Mouse (Mus musculus): ENCODE results near the gene Abhd8.

Gene Abhd8

DNA sequence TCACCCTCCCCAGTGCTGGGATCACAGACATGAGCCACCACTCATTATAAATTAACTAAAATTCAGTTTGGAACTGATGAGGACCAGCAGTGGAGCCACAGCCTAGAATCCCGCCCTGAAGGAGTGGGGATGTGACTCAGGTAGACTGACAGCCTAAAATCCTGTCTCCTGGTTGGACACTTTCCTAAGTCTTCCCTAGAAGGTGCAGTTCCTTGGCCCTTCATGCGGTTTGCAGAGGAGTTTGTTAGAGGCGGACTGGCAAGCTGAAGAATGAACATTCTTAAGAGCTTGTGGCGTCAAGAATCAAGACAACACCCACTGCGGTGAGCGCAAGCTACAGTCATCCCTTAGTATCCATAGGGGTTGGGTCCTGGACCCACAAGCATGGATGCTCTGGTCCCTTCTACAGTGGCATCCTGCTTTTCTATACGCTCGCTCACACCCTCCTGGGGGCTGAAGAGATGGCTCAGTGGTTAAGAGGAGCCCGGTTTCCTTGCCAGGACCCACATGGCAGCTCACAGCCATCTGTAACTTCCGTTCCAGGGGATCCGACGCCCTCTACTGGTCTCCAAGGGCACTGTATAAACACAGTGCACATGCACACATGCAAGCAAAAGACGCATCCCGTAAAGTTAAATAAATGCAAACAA is 13.9 kb upstream of the Abhd8 start:
- DNase-seq (ENCODE audit: low spot score), result no peak

DNA sequence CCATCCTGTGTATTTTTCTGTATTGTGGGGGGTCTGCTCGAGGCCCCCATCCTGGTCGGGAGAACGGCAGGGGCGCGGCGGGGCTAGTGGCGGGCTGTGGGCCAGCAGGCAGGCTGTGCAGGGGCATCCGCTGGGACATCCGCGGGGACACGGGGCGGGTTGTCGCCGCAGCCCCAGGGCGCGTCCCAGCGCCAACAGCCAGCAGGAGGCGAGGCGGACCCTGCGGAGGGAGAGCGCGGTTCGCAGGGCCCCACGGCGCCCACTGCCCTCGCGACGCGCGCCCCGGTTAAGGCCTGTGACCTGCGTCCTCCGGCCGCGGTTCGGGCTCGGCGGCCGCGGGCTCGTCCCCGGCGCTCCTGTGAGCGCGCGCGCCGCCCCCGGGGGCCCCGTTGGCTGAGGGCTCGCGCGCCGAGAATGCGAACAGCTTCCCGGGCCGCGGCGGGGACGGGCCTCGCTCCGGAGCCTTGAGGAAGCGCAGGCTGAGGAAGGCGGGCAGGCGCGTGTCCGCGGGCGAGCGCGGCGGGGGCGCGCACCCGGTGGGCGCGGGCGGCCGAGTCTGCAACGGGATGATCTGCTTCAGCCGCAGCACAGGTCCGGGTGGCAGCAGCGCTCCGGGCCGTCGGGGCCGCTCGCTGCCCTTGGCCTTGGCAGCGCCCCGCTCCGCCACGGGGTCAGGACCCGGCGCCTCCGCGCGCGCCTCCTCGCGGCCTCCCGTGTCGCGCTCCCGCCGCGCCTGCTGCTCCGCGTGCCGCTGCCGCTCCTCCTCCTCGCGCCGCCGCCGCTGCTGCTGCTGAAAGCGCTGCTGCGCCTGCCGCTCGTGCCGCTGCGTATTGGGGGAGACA is 12.9 kb upstream of the Abhd8 start:
- peak; percentile 73 for DNase-seq (ENCODE audit: low spot score)

DNA sequence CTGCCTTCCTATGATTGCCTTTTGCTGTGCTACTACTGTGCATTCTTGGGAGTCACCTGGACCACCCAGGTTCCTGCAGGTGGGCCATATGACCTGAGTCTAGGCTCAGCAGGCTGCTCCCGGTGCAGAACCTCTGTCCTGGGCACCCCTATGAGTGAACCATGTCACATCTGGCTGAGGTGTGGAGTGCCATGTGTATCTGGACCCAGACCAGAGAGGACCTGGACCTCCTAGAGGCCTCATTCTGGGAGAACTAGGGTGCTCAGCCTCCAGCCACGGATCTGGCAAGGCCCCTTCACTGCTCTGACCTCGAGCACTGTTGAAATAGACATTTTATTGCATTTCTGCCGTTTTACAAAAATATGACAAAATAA is 12.2 kb upstream of the Abhd8 start:
- no peak for DNase-seq (ENCODE audit: low spot score)

DNA sequence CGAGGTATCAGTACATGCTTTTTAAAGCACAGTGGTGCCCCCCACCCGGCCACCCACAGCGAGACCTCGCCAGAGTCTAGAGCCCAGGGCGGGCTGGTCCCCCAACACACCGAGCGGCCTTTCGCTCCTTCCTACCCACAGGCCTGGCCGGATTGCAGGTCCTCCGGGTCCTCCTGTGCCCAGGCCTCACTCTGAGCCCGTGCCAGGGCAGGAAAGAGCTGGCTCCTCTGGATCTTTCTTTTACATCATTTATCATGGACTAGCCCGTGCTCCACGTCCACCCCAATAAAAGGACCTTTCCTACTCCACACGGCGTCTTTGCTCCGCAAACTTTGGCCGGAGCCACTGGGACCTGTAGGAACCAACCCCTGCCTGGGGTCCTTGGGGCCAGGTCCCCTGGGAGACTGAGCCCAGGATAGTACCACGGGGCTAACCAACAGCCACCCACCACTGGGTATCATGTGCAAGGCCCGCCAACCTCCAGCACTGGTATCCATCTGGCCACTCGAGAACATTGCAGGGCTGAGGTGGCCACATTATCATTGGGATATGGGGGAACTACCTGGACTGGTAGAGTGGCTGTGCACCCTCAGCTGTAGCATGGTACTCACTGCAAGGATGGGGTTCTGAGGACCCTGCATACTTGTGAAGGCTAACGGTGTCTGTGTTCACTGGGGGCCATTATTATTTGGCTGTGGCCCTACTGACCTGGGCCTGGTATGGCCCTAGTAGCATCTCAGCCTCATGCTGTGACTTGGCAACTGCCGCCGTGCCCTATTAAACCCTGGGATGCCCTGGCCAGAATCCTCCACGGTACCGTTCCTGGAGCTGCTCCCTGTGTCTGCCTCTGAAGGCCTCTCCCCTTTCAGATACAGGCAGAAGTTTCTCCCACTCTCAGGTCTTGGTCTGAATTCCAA is 11.6 kb upstream of the Abhd8 start:
- no peak for DNase-seq (ENCODE audit: low spot score)

DNA sequence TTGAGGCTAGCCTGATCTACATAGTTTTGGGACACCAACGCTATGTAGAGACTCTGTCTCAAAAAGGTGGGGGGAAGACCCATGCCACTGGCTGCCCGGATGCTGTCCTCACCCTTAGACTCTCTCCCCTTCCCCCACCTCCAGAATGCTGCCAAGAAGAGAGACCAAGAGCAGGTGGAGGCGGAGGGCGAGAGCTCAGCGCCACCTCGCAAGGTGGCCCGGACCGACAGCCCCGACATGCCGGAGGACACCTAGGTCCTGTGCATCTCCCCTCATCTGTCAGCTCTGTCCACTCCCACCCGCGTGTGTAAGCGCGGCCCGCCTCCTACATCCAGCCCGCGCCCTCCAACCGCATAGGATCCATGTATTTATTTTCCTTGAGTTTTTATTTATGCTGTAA is 10.9 kb upstream of the Abhd8 start:
- no peak for DNase-seq (ENCODE audit: low spot score)

DNA sequence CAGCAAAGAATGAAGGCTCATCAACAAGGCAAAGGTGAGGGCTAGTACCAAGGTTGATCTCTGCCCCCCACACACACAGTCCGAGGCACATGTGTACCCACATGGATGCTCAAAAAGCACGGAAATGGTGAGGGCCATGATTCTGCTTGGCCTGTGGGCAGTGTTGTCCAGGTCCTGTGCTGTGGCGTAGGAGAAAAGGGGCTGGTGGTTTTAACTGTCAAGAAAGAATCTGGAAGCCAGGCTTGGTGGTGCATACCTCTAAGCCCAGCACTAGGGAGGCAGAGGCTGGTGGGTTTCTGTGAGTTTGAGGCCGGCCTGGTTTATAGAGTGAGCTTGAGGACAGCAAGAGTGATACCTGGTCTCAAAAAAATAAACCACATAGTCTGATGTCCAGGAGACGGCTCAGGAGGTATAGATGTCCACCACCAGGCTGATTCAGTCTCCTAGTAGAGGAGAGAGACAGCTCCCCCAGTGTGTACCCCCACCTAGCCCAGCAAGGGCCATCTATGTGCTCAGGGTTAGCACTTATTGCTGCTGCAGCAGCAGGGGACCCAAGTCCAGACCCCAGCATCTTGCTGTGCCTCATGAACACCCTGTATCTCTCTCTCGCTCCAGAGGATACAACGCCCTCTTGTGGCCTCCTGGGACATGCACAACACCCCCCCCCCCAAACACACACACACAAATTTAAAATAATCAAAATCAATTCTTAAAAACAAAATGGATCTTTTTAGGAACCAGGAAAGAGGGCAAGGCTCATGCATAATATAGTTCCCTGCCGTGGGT is 9.3 kb upstream of the Abhd8 start:
- DNase-seq (ENCODE audit: low spot score), result no peak

DNA sequence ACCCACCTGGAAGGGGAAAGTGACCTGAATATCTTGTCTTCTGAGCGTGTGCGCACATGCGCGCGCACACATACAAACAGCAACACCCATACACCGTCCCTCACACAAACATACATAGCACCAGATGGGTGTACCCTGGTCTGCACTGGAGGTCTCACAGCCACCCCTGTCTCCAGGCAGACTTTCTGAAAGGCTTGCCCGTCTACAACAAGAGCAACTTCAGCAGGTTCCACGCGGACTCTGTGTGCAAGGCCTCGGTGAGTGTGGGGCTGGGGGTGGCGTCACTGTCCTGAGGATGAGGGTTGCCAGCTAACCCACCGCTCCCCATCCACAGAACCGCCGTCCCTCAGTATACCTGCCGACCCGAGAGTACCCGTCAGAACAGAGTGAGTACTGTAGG is 8.4 kb upstream of the Abhd8 start:
- DNase-seq (ENCODE audit: low spot score), result no peak

DNA sequence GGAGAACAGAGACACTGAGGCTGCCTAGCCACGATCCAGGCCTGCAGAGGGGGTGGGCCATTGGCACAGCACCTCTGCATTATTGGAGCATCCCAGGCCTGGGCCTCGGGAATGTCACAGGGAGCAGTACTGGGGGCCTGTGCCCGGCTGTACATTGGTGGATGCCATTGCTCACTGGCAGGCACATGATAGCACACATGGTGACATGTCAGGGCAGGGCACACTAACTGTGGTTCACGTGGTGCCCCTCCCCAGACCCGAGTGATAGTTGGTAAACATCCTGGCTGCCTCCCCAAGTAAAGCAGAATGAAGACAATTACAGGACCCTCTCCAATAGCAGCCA is 7.4 kb upstream of the Abhd8 start:
- no peak for DNase-seq (ENCODE audit: low spot score)

DNA sequence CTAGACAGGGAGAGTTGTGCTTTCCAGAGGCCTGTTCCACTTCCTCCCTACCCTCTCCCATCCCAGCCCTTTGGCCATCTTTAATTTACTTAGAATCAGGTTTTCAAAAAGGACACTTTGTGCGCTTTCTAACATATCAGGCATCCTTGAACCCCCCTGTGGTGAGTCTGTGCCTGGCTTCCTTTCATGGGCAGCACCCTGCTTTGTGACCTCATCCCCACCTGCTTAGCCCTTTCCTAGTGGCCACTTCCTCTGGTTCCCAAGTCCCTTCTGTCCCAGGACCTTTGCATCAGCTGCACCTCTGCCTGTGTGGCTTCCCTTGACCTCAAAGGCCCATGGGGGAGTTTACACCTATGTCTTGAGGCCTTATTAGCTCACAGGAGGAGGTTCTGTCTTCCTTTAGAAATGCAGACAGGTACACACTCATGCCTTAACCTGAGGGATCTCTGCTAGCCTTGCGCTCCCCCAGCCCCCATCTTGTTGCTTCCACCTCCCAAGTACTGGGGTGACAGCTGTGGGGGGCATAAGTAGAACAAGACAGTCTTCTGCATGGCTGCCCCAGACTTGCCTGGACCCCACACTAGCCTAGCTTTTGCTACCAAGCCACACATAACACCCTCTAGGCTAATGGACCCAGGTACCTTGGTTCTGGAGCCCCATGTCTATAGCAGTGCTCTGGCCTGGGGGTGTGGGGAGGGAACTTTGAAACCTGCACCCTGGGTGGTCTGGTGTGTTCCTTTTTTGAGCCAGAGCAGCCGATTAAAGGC is 6.9 kb upstream of the Abhd8 start:
- DNase-seq (ENCODE audit: low spot score), result no peak

DNA sequence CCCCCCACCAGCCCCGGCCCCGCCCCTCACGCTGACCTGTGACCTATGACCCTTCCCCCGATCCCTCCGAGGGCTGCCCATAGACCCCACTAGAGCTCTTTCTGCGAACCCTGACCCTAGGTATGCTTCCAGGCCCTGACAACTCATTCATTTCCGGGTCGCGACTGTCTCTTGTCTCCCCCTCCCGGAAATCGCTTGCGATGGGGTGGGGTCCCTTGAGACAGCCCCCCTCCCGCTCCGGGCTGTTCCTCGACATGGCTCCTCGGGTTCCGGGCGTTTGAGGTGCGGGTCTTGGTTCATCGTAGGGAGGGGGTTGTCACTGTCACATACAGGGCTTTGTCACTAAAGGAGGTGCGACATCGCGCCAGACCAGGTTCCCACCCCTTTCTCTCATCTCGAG is 6.0 kb upstream of the Abhd8 start:
- DNase-seq (ENCODE audit: low spot score), result peak; percentile 40

DNA sequence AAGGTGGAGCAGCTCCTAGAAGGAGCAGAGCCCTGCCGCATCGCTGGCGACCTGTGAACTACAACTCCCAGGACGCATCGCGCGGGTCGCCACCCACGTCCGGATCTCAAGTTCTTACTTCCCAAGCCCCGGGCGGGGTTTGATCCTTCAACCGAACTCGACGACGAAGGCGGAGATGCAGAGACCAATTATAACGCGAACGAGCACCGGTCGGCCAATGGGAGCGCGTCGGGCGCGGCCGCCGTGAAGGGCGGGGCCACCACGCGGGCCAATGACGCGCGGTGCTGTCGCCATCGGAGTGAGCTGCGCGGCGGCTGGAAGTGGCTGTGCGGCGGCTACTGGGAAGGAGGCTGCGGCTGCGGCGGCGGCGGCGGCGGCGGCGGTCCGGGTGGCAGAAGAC is 5.5 kb upstream of the Abhd8 start, which contains the start of gene Dda1:
Dda1 (plus strand) TSS at position 284 of the 400 bp plus-strand sequence.
- DNase-seq (ENCODE audit: low spot score), result peak; percentile 99

DNA sequence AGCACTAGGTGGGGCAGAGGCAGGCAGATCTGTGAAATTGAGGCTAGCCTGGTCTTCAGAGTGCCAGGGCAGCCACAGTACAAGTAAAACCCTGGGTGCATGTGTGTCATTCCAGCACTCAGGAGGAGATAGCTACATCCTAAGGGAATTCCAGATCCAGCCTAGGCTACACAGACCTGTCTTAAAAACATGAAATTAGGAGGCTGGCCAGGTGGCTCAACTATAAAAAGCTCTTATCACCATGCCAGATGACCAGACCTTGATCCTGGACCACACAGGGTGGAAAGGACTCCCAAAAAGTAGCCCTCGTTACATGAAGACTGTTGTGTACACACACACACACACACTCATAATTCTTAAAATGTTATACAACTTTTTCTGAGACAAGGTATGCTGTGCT is 4.5 kb upstream of the Abhd8 start:
- no peak for DNase-seq (ENCODE audit: low spot score)

DNA sequence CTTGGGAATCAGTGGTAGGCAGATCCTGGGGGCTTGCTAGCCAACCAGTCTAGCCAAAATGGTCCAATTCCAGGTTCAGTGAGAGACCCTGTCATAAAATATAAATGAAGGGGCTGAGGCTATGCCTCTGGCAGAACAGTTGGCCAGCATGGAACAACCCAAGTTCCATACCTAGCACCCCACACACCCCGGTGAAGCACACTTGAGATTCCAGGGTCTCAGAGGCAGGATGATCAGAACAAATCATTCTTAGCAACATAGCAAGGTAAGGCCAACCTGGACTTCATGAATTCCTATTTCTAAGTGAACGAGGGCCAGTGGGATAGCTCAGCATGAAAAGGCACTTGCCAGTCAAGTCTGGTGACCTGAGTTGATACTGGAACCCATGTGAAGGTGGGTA is 3.7 kb upstream of the Abhd8 start:
- no peak for DNase-seq (ENCODE audit: low spot score)

DNA sequence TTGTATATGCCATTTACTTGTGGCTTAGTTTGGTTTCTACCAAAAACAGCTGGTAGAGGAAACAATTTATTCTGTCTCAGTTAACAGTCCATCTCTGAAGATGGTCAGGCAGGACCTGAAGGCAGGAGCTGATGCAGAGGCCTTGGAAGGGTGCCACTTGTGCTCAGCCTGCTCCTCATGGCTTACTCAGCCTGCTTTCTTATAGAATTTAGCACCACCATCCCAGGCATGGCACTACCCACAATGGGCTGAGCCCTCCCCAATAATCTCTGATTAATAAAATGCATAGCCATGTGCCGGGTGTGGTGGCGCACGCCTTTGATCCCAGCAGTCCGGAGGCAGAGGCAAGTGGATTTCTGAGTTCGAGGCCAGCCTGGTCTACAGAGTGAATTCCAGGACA is 2.7 kb upstream of the Abhd8 start:
- no peak for DNase-seq (ENCODE audit: low spot score)

DNA sequence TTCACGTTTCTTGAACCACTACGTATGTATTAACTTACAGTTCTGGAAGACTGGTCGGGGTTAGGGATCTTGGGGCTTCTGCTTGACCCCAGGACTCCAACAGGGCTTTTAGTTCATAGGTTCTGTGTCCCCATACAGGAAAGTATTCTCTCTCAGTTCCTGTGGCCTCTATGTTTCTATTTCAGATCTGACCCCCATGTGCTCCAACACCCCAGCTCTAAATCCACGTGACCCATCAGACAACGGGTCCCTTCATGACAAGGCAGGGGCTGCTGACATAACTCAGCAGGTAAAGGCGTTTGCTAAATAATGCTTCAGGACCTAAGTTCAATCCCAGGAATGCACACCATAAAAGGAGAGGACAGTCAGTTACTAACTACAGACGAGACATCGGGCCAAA is 2.3 kb upstream of the Abhd8 start:
- no peak for DNase-seq (ENCODE audit: low spot score)

DNA sequence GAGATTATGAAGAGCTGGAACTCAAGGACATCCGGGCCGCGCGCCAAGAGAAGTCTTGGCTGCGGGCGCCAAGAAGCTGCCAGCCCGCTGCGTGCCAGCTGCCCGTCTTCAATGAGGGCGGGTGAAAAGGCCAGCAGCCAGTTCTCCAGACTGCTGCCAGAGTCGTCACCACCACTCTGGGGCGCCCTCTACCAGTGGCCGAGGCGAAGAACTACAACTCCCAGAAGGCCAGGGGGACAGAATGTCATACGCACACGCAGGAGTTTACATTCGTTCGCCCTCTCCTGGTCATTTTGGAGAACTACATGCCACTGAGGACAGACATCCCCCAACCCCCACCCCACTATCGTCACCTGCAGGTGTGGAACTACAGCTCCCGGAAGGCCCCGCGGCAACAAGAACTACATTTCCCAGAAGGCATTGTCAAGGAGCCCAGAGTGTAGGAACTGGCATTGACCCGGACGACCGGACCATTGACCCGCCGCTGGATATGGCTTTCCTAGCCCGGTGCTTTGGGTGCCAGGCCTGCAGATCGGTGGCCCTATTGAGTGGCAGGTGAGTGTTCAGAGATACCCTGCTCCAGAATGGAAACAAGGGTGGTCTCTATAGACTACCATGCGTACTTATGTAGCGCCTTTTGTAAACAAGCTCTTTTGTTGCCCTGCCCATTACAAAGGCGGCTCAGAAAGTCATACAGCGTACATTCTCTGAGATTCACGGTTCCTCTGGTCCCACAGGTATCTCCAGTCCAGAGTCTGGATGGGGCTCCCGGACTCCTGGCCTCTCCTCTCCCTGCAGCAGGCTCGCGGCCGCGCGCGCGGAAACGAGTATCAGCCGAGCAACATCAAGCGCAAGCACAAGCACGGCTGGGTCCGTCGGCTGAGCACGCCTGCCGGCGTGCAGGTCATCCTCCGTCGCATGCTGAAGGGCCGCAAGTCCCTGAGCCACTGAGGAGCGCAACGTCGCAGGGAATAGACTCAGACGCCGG is 1.4 kb upstream of the Abhd8 start, which contains the start of gene Mrpl34:
Mrpl34 (plus strand) TSS at position 447 of the 988 bp plus-strand sequence.
- DNase-seq (ENCODE audit: low spot score), result peak; percentile 99

DNA sequence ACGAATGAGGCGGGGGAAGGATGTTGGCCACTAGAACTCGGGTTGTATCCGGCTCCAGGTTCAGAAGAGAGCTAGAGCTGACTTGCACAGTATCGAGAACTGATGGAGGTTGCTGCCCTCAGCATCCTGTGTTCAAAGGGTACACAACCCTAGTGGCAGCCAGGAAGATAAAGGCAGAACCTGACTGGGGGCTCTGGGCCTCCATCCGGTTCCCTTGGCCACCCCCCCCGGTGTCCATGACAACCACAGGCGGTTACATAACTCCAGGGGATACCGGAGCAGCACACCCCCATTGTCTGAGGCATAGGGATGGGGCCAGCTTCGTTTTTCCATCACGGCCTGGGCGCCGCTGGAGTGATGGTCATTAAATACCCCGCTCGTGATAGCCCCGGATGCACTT is 669 bp downstream of the Abhd8 start:
- peak; percentile 50 for DNase-seq (ENCODE audit: low spot score)

DNA sequence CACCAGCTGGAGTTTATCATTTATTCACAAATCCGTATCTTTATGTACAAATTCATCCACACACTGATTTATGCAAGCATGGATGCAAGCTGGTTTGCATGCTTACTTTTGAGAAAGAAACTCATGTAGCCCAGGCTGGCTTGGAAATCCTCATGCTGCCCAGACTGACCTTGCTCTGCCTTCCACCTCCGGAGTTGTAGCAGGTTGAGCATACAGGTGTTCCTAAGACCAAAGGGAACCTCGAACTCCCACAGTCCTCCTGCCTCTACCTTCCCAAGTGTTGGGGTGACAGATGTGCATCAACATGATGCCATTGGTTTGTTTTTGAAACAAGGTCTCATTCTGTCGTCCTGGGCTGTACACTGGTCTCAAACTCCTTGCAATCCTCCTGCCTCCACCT is 1.3 kb downstream of the Abhd8 start:
- no peak for DNase-seq (ENCODE audit: low spot score)

DNA sequence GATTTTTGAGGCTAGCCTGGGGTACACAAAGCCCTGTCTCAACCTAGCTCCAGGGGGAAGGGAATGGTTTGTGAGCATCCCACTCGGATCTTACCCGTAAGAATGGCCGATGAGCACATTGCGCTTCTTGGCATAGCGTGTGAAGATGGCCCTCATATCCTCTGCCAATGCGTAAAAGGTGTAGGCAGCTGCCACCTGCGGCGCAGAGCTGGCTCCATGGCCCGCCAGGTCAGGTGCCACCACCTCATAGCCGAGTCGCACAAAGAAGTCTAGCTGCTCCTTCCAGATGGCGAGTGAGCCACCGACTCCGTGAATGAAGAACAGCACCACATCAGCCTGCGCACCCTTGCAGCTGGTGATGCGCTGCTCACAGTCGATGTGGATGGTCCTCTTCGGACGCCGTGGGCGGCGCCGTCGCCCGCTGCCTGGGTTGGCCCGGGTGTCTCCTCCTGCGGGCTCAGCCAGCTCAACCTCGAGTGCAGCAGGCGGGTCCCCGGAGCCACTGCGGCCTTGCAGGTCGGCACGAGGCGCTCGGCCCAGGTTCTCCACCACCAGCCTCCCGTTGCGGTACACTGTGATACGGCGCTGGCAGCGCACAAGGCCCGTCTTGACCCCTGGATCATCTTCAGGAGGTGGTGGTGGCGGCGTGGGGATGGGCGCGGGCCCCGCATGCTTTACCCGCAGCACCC is 2.2 kb downstream of the Abhd8 start:
- DNase-seq (ENCODE audit: low spot score), result no peak
